Mouse (Mus musculus) frontal cortex, postnatal 36 days (tissue): ENCODE measurements around the gene Tmem102.

Experiments
- DNase-seq, 2 experiments: peaks; one replicate each; pipeline ENCODE4 v3.0.0; 2022; ENCODE audit warnings: low spot score in 2 of 2

Gene Tmem102

GRCm38 (mm10) chr11:69804972-69805909 lies at the start of gene Tmem102:
Tmem102 (minus strand) TSS chr11:69805624.
- no peak for DNase-seq

DNA sequence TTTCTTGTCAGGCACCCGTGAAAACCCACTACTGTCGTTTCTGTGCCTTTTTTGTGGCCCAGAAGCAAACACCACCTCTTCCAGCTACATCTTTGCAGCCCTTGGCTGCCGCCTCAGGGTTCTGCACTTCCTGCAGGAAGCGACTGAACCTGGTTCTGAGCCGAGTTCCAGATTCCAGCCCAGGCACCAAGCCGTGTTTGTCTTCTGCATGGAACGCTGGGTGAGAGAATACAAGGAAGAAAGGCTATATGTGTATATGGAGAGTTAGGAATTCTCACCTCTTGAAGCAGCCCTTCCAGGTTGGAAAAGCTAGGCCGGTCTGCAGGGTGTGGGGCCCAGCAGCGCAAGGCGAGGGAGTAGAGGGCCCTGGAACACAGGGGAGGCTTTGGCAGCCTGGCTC lies 49.3 kb upstream of the Tmem102 start:
- DNase-seq: no peak

GRCm38 (mm10) chr11:69853994-69854393 lies 48.6 kb upstream of the Tmem102 start:
- no peak for DNase-seq

DNA sequence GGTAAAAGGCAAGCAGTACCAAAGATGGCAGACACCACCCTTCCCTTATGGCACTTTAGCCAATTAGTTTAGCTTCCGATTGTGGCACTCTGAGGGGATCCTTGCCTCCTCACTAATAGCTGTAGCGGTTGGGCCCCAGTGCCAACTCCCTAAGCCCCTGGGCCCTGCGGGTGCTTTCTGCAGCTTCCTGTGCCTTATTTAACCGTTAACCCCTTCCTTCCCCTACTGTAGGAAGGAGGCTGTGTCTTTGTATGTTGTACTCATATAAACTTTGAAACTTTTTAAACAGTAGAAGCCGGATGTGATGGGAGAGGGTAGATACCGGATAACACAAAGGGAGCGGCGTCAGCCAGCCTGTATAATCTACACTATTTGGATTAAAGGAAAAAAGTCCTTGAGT lies 45.3 kb upstream of the Tmem102 start:
- no peak for DNase-seq

- no peak for DNase-seq
Observed at GRCm38 (mm10) chr11:69849884-69850283, 44.5 kb upstream of the Tmem102 start.

DNA sequence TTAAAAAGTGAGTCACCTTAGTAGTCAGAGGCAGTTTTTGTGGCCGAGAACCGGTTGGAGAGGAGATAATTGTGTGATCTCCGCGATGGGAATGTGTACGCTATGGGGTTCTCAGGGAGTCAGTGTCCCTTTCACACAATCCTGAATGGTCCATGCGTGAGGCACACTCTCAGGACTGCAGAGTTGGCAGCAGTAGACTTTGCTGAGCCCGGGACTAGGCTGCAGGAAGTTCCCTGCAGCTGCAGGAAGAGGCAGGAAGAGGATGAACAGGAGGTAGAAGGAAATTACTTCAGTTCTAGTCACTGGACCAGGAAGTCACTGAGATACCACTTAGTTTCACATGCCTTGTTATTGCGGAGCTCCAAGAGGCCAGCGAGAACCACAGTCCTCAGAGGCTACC lies 43.7 kb upstream of the Tmem102 start:
- no peak for DNase-seq

- no peak for DNase-seq
Observed at GRCm38 (mm10) chr11:69848021-69848420, 42.6 kb upstream of the Tmem102 start.

DNA sequence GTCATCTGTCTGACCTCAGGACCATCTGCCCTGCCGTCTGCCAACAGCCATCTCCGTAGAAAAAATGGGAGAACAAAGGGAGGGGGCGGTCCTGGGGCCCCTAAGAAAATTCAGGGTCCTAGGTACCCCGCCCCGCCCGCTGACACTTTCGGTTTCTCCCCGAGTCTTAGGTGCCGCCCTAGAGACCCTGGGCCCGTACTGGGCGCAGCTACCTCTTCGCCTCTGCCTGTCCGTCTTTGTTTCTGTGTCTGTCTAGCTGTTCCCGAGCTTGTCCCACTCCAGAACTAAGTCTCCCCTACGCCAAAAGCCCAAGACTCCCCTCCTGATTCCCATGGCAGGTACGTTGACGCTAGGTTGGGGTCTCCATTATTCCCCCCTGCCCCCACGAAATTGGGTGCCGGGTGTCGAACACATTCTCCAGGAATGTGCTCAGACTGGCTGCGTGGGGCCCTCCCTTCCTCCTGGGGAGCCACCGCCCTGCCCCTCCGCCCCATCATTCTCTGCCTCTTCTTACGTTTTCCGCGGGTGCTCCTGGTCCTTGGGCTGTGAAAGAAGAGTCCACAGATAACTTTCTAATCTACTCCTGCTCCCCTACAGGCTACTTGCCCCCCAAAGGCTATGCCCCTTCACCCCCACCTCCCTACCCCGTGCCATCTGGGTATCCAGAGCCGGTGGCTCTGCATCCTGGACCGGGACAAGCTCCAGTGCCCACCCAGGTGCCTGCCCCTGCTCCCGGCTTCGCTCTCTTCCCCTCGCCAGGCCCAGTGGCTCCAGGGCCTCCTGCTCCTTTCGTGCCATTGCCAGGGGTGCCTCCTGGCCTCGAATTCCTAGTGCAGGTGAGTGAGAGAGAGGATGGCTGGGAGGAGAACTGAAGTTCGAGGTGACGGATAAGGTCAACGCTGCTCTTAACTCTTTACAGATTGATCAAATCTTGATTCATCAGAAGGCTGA lies 41.6 kb upstream of the Tmem102 start:
- DNase-seq: no peak

DNA sequence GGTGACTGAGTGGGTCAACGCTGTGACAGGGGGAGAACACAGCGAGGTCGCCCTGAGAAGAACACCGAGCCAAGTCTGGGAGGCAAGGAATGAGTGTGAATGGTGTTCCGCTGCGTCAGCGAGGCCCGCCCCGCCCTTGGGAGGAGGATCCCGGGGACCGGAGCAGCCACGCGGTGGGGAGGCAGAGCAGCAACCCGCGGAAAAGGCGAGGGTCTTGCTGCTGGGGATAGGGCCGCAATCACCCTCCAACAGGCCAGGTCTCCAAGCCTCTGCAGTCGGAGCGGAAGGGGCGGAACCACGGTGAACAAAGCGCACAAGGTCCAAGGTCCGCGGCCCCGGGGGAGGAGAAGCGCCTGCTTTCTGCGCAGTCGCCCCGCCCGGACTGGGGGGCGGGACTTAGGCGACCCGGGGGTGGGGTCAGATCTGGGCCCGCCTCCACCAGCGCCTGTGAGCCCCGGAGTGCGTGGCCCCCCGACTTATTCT lies 40.8 kb upstream of the Tmem102 start, which contains the start of gene Plscr3:
Gene Plscr3, plus strand, starts transcription at position 179 of the 483 bp plus-strand sequence.
- peak; percentile 87 to 89 for DNase-seq

DNA sequence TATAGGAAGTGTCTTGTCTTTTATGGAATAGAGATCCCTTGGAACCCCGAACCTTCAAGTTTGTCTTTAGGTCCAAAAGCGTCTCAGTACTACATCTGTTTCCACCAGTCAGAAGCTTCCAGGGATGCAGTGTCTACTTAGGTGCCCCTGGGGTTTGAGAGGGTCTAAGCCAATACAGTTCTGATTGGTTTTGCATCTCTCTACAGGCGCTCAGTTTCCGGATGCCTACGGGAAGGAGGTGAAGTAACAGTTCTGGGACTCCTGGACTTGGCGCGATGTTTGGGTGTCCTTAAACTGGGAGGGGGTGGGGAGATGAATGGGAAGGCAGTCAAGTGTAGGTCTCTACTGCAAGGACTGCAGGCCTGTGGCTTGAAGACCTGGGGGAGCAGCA lies 33.3 kb upstream of the Tmem102 start:
- no peak for DNase-seq

GRCm38 (mm10) chr11:69837952-69838713 lies 32.7 kb upstream of the Tmem102 start, which contains the start of gene Tmem256:
Tmem256 (plus strand) TSS chr11:69838514.
- DNase-seq: peak; percentile 97 to 99

GRCm38 (mm10) chr11:69837604-69837951 lies 32.2 kb upstream of the Tmem102 start, which contains the start of gene Nlgn2:
Nlgn2 (minus strand) TSS chr11:69837784.
- DNase-seq: no peak

DNA sequence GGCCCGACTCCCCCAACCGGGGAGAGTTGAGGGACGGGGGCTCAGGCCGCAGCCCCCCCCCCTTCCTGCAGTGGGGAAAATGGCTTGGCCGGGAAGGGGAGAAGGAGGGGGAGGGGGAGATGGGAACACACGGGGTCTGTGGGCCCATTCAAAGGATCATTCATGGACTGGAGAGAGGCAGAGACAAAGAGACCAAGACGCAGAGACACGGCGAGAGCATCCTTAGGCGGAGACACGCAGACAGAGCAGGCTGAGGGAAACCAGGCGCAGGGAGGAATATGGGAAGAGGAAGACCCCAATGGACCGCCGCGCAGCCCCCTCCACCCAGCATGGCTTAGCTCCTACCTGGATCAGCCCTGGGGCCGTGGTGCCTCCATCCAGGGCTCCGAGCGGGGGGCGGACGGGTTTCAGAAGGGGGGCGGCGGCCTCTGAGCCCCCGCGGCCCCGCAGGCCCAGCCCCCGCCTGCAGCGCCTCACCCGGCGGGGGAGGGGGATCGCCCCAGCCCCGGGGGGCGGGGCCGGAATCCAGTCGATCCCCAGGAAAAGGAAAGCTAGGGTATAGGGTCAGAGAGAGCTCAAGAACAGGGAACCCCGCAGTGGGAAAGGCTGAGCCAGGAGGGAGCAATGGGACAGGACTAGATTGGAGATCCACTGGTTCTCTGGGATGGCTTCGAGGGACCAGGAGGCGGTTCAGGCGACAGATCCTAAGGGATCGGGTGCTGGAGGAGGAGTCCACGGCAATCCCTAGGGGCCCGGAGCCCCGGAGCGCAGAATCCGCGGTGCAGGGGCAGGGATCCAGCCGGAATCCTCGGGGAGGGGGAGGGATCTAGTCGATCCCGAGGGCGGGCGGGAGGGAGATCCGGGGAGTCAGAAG lies 31.5 kb upstream of the Tmem102 start:
- peak; percentile 42 to 51 for DNase-seq

DNA sequence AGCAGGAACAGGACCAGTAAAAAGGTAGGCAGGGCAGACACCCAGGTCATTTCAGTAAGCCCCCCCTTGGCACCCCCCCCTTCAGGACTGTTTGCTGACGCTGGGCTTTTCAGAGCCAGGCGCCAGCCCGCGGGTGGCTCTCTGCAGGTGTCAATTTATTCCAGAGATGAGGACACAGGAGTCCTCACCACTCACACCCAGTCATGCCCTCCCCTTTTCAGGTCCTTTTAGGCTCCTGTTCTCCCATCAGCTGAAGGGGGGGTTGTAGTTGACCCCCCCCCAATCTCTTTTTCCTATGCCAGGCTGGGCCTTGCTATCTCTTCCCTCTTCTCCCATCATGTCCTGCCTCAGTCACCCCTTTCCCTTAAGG lies 30.5 kb upstream of the Tmem102 start:
- no peak for DNase-seq

DNA sequence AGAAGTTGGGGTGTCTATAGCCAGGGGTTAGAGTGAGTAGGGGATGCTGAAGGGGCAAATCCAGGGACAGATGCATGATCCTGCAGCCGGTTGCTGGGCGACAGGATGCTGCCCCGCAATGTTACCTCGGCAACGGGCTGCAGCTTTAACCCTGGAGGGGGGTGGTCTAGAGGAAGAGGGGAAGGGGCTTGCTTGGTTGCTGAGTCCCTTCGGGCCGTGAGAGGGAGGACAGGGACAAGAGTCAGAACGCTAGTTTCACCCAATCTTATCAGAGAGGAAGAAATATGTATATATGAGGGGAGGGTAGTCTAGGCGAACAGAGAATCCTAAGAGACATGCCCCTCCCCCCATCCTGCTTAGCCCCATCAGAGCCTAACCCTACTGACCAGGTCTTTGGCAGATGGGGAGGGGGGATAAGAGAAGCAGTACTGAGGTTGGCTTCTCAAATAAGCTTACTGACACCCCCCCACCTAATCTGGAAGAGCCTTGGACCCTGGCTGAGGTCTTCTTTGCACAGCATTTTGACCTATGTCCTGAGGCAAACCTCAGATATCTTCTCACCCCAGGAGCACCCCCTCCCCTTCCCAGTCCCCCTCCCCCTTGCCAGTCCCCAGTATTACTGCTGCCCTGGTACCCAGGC lies 30.0 kb upstream of the Tmem102 start:
- DNase-seq: no peak

- peak in 1 of 2 experiments; percentile 30 for DNase-seq
Observed at GRCm38 (mm10) chr11:69834001-69834549, 28.7 kb upstream of the Tmem102 start.

GRCm38 (mm10) chr11:69833554-69833953 lies 28.1 kb upstream of the Tmem102 start:
- DNase-seq: no peak

GRCm38 (mm10) chr11:69828832-69829231 lies 23.4 kb upstream of the Tmem102 start:
- DNase-seq: no peak

- DNase-seq: no peak
Observed at GRCm38 (mm10) chr11:69823456-69823855, 18.0 kb upstream of the Tmem102 start.

DNA sequence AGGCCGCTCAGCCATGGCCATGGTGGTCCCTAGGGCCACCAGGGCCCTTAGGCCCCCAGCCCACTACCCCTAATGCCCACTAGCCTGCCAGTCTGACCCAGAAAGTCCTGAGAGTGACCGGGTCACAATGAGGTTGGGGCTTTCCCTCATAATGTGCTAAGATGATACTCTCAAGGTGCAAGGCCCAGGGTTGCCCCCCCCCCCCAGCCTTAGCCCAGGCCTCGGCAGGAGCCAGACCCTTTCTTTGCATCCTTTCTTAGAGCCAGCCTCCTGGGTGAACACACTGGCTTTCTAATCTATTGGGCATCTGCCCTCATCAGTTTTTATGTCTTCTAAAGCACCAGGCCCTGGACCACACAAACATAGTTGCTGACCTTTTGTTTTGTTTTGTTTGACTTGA lies 16.7 kb upstream of the Tmem102 start, which contains the start of gene Spem1:
Gene Spem1, minus strand, starts transcription at position 101 of the 400 bp plus-strand sequence.
- DNase-seq: no peak
